Mouse (Mus musculus) lung, postnatal 36 days (tissue): ENCODE results near the gene Scd3.
"Not testable (repeated sequence)": the region's sequence is repeated elsewhere in the genome, so short reads cannot be mapped to it uniquely, and the experiment has no call there.

Source experiments
- DNase-seq: peaks from one replicate; pipeline ENCODE4 v3.0.0; 2022; ENCODE audit warnings: mixed read lengths

The Scd3 gene

DNA sequence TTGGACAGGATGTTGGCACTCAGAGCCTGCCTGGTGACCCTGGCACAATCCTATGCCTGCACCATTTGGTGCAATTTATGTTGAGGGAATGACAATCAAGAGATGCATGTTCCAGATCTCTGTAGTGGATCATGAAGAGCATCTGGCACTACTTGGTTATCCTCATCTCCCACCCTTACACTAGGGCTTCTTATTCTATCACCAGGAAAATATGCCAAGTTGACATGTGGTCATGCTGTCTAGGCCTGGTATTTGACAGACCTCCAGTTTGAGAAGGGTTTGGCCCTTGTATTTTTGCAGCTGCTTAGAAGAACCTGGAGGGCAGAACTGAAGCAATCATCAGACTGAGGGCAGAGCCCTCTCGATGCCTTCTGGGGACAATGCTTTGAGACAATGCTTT lies 72.3 kb downstream of the Scd3 start:
- no peak for DNase-seq

DNA sequence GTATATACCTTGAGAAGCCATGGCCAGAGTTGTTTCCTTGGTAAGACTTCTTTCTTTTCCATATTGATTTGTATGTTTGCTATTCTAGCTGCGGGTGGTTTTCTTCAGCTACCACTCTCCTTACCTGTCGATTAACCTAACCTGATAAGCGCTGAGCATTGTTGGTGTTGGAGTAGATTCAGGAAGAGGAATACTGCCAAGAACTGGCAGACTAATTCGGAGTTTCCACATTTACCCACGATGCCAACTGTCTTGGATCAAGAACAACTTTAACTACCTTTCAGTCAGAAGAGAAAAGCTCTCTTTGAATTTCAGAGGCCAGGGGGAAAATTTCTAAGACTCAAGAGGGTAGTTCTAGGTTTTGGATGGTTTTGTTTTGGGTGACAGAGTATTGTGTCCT lies 73.8 kb downstream of the Scd3 start:
- DNase-seq = no peak

GRCm38 (mm10) chr19:44277931-44278330 lies 74.9 kb downstream of the Scd3 start:
- DNase-seq = no peak

- DNase-seq = peak; percentile 66
Measured at GRCm38 (mm10) chr19:44280755-44281154, 77.7 kb downstream of the Scd3 start.

GRCm38 (mm10) chr19:44281825-44282447 lies 78.9 kb downstream of the Scd3 start:
- not testable (repeated sequence) for DNase-seq

GRCm38 (mm10) chr19:44282534-44283156 lies 79.6 kb downstream of the Scd3 start:
- DNase-seq = peak; percentile 51

DNA sequence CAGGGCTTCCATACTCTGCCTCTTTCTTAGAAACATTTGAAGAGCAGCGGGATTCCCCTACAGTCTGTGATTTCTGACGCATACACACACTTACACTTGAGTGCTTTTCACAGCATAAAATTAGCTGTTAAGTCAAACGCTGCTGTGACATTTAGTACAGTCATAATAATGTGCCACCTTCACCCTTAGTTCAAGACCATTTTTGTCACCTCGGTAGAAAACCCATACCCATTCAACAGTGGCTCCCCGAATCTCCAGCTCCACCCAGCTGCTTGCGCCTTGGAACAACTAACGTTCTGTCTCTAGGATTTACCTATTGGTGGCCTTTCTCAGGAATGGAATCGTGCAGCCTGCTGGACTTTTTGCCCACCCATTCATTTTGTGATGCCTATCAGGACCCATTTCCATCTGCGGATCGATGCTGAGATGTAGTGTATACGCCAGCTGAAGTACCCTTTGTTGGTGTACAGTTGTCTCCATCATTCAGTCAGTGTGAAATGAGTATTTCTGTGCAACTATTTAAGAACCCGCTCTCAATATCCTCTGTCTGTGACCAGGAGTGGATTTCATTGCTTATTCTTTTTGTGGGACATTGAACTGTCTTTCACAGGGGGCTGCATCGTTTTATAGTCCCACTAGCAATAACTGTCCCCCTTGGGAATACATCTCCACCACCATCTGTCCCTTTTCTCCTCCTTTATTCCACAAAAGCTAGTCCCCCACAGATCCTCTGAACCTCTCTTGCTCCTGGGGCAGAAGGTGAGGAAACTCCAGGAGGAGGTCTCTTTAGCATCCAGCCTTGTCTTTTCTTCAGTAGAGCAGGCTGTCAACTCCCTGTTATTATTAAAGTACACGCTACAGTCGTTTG lies 80.3 kb downstream of the Scd3 start:
- DNase-seq = no peak

DNA sequence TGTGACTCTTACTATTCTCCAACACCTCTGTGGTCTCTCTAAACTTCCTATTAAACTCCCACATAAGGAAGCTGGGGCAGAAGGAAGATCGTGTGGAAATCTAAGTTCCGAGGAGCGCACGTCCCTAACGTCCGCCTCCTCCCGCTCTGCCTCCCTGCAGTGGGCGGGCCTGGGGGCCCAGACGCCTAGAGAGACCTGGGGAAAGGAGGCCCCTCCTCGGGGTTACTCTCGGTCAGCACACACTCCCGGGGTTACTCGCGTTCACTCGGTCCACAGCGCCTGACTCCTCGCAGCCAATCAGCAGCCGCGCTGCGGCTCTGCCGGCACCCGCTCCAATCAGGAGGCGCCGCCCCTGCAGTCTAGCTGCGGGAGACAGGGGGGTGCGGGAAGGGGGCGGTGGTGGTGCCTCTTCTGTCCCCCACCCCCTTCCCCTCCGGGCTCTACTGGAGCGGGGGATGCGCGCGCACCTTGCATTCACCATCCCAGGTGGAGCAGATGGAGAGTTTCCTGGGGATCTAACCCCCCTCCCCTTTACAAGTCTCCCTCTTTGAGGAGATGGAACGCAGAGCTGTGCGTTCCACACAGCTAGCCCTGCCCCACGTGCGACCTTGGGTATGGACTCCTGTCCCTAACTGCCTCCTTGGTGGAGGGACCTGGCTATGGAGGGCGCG lies 81.1 kb downstream of the Scd3 start:
- peak; percentile 93 for DNase-seq

DNA sequence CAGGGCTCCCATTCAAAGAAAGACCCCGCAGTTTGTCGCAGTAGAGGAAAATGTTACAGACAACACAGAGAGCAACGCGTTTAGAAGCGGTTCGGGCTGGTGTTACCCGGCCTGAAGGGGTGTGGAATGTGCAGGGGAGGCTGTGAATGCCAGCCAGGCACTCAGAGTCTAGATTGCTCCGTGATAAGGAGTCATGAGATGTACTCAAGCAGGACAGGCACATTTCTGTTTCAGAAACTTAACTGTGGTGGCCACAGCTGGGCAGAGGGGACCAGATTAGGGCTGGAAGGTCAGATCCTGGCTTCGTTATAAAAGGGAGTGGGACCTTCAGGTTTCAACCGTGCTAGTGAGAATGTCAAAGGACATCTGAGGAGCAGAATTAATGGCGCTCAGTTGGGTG lies 81.7 kb downstream of the Scd3 start:
- peak; percentile 74 for DNase-seq

DNA sequence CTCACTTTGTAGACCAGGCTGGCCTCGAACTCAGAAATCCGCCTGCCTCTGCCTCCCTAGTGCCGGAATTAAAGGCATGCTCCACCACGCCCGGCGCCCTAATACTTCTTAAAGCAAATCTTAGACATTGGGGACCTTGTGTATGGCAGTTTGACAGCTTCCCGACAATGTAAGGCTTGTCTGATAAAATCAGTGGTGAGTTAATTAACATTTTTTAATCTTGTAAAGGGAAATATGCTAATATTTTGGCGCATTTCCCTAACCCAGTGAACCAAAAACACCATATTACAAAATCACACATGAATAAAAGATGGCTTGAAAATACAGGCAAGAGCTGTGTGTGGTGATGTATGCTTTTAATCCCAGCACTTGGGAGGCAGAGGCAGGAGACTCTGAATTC lies 82.5 kb downstream of the Scd3 start:
- DNase-seq = no peak

- peak; percentile 81 for DNase-seq
Measured at GRCm38 (mm10) chr19:44286109-44286508, 83.0 kb downstream of the Scd3 start.

DNA sequence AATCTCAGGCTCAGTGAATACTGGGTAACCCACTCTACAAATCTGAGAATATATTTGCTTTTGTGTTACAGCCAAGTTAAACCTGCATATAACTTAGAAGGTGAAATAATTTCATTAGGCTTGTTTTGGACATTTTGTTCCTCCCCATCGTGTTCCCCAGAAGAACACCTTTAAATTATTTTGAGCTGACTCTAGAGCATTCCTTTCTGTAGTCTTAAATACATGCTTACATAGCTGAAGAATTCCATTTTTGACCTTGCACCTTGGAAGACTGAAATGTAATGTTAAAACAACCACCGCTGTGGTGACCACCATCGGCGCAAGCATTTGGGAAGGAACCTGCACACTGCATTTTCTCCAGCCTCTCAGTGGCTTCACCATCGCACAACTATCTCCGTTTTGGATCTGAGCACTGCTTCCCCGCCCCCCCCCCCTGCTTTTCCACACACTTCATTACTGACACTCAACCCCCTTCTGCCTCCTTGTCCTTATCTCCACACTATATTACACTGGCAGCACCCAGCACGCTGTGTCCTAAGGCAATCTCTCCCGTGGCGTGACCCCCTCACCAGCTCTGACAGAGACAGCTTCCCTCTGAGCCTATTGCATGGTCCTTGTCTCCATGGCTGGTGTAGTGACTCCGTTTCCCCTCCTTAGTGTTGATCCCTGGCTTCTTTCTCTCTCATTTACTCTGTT lies 84.5 kb downstream of the Scd3 start:
- no peak for DNase-seq

GRCm38 (mm10) chr19:44292083-44292482 lies 89.0 kb downstream of the Scd3 start:
- DNase-seq = no peak

GRCm38 (mm10) chr19:44292483-44292882 lies 89.4 kb downstream of the Scd3 start:
- no peak for DNase-seq

DNA sequence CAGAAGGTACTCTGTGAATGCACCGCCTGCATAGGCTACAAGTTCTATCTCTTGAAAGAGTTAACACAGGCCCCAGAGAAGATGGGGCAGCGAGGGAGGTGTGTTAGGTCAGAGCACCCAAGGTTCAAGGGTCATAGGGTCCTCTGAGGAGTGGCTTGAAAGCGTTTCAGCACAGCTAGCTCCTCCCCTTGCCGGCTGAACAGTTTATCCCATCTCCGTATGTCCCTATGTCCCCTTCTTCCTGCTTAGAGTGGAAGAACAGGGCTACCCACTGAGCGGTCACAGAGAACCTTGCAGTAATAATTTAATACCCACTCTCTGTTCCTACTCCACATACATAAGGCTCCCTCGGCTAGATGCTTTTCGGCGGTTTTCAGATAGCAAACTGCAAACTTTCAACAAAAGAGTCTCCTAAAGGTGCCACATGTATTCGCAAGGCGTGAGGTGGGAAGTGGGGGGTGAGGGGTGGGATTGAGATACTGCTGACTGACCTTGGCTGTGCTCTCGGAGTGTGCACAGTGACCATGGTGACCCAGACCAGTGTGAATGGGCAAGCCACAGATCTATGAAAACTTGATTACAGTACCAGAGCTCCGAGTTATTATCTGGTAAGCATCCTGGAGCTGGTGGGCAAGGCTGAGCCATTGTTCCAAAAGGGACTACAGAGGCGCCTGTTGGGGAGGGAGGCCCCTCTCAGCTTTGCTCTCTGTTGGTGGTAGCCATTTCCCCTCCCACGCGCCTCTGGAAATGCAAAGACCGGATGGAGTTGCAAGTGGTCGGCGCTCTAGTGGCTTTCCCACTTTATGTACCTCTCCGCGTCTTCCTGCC lies 90.1 kb downstream of the Scd3 start, which contains the start of gene Scd2:
TSS of gene Scd2 (plus strand) at position 734 of the 828 bp plus-strand sequence.
- DNase-seq = no peak
